Mouse (Mus musculus): ENCODE results near the gene Igfbp7.

GRCm38 (mm10) chr5:77408530-77408929 is 689 bp upstream of the Igfbp7 start:
- no peak for TF ChIP-seq CTCF (IDR thresholded peaks at IDR 0.05; ENCODE audit: low read depth)
- no peak for TF ChIP-seq EP300 (optimal IDR thresholded peaks at IDR 0.05)

All from stomach, postnatal 0 days (tissue).